Mouse (Mus musculus): ENCODE data around the gene Slc29a3.
"Not testable (repeated sequence)": the region's sequence is repeated elsewhere in the genome, so short reads cannot be mapped to it uniquely, and the experiment has no call there.

The Slc29a3 gene

DNA sequence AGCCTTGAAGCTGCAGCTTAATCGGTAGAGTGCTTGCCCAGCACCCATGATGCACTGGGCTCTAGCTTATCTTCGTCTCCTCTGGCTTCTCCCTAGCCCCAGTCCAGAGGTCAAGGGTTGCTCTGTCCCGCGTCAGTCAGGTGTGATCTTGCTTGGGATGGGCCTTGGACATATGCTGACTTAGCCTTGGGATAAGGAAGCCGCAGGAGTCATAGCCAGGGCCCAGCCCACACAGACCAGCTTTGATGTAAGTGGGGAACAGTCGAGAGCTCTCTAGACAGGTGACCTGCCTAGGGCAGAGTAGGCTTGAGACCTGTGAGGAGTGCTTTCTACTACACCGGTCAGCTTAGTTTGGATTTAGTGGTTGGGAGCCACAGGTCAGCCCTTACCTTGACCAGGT is 14.8 kb upstream of the Slc29a3 start:
- no peak for DNase-seq (ENCODE audit: low spot score)

DNA sequence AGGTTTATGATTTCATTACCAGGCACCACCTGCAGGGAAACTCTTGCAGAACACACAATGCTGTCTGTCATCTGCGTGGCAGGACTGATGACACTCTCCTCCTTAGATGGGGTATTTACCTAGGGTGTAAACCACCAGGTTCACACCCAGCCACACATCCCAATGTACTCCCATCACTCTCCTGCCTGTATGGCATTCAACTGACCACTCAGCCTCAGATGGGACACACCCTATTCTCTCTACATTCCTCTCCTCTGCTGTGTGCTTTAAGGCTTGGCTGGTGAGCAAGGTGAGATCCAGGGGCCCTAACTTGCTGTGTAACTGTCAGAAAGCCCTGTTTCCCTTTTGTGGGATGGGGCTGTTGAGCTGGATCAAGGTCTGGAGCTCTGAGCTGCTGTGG is 9.5 kb upstream of the Slc29a3 start:
- DNase-seq (ENCODE audit: low spot score), result no peak

DNA sequence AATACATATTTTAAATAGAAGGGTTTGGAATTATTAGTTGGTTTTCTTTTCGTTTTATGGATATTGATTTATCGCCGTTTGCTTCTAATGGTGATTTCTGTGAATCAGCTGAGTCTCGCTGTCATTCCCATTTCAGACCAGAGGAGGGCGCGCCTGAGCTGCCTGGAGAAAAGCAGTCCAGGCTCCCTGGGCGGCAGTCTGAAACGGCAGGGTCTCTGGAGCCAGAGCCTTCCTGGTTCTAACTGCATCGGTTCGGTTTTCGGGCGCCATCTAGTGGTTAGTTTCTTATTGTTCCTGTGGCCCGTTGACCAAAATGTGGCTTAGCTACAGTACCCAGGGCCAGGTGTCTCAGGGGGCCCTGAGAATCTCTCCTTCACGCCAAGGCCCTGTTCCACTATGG is 7.8 kb upstream of the Slc29a3 start:
- DNase-seq (ENCODE audit: low spot score), result peak; percentile 98

DNA sequence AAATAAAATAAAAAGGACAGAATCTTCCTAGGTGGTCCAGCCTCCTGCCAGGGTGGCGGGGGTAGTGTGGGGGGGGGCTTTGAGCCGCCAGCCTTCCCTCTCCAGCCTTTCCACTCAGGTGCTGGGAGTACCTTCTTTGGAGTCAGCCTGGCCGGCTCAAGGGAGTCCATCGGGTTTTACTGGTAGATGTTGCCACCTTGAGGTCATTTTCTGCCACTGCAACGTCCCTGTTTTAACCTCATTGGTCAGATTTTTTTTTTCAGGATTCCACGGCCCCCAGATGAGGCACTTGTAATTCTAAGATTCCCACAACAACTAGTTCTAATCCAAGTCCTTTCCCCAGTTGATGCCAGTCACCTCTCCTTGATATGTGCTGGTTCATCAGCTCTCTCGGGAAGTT is 4.4 kb upstream of the Slc29a3 start:
- peak; percentile 86 for DNase-seq (ENCODE audit: low spot score)

DNA sequence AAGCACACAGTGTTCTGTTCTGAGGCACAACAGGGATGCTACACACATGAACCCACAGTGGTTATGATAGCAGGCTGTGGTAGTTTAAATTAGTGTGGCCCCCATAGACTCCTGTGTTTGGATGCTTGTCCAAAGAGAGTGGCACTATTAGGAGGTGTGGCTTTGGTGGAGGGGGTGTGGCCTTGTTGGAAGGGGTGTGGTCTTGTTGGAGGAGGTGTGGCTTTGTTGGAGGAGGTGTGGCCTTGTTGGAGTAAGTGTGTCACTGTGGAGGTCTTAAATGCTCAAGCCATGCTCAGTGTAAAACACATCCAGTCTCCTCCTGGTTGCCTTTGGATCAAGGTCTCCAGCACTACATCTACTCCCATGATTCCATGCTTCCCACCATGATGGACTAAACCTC is 3.6 kb upstream of the Slc29a3 start:
- no peak for DNase-seq (ENCODE audit: low spot score)

DNA sequence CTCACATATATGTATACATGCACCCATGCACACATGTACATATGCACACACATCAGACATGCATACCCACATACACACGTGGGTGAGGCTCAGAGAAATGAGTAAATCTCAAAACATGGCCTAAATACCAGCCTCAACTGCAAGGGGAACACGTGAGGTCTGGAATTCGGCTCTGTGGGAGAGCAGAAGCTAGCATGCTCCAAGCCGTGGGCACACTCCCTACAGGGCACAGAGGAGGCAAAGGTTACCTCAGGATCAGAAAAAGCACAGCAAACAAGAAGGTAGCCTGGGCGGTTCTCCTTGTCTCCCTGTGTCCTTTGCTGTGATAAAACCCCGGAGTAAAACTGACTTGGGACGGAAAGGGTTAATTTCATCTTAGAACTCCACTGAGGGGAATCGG is 1.3 kb upstream of the Slc29a3 start:
- no peak for DNase-seq (ENCODE audit: low spot score)

DNA sequence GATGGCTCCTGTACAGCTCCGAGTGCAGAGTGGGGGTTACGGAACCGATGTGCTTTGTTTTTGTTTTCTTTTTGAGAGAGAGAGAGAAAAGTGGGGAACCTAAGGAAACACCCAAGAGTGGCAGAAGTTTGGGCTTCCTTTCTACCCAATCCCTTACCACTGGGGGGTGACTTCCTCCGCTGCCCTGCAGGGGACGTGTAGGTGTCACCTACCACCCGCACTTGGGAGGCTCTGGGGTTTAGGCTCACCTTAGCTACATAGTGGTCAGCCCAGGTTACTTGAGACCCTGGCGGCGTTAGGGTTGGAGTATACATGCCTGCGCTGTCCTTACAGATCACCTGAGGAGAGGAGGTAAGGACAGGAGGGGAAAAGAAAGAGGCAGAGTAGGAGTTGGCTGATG is 667 bp upstream of the Slc29a3 start:
- no peak for DNase-seq (ENCODE audit: low spot score)

DNA sequence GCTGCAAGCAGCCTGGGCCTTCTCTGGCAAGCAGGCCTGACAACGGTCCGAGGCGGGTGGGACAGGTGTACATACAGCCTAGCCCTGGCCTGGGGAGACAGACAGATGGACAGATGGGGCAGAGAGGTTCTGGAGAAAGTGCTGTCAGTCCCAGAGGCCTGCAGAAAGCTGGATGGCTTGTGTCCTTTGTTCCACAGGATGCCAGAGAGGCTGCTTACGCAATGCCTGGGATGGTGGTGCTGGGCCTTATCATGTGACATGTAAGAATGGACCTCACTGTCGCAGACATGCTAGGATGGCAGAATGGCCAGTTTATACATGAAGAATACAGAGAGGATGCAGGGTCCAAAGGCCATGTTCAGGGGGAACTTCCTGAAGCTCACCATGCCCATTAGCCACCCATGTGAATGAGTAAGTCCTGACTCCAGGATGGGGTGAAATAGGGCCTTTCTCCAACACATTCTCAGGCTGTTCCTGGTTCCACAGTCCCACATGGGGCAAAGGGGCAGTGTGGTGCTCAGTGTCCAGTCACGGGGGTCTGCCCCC is 4.9 kb downstream of the Slc29a3 start:
- no peak for DNase-seq (ENCODE audit: low spot score)

DNA sequence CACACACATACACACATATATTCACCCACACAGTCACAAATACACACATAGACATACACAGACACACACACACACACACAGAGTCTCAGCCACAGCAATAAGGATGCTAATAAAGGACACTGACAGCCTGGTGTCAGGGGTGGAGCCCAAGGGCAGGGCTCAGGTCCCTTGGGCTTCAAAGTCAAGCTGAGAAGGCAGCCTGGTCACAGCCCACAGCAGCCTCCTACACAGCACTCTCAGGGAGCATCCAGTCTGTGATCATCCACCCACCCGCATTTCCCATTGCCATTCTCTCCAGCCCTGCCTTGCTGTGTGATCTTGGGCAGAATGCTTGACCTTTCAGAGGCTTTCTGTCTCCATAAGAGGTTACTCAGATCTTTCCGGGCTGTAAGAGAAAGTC is 6.1 kb downstream of the Slc29a3 start:
- DNase-seq (ENCODE audit: low spot score), result no peak

DNA sequence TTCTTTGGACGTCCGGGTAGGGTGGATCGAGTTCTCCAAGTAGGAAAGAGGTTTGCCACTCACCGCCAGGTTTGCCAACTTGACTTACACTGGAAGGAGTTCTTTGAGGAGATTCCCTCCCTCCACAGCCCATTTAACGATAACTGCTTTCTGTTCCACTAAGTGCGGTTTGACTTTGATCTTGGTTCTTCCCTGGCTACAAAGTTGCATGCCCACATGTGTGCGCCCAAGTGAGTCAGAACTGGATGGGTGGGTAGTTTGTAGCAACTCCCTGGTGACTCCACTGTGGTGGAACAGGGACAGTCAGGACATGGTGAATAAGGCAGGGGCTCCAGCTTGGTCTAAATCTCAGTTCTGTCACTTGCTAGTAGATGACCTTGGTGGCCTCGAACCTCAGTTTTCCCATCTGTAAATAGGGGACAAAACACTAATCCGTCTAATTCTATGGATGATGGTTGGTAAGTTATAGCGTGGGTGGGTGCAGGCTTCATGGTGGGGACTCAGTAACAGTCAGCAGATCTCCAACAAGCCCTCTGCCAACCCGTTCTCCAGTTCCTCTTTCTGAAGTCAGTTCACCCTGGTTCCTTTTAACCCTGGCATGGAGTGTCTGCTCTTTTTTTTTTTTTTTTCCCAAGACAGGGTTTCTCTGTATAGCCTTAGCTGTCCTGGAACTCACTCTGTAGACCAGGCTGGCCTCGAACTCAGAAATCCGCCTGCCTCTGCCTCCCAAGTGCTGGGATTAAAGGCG is 7.9 kb downstream of the Slc29a3 start:
- no peak for DNase-seq (ENCODE audit: low spot score)

DNA sequence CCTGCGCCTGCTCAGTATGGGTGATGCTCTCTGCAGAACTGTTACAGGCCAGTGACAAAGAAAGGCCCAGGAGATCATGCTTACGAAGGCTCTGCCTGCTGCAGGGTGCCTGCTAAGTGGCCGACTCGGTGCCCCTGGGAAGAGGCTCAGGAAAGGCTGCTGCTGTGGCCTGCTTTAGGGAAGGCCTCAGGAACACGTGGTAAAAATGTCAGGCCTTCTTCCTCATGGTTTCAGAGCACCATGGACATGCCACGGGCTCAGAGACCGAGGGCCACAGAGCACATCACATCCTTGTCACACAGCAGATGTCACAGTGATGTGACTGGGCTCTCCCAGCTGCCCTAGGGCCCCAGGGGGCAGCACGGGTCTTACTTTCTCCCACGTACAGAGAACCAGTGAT is 8.9 kb downstream of the Slc29a3 start:
- no peak for DNase-seq (ENCODE audit: low spot score)

DNA sequence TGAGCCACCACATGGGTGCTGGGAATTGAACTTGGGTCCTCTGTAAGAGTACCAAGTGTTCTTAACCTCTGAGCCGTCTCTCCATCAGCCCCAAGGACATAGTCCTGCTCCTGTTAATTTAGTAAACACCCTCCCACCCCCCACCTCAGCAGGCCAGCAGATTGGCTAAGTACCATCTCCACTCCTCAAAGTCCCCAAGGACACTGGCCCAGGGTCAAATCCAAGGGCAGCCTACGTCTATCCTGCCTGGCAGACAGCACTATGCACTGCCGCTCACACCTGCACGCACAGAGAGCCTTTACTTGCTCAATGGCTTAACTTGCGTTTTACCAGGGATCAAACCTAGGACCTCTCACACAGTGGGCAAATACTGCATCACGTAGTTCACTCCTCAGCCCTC is 9.7 kb downstream of the Slc29a3 start:
- no peak for DNase-seq (ENCODE audit: low spot score)

DNA sequence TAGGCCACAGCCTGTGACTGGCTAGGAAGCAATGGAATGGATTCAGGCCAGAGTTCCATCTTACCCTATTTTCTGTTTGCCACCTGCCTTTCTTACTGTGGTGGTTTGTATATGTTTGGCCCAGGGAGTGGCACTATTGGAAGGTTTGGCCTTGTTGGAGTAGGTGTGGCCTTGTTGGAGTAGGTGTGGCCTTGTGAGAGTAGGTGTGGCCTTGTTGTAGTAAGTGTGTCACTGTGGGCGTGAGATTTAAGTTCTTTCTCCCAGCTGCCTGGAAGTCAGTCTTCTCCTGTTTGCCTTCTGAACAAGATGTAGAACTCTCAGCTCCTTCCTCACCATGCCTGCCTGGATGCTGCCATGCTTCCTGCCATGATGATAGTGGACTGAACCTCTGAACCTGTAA is 10.3 kb downstream of the Slc29a3 start:
- not testable (repeated sequence) for DNase-seq (ENCODE audit: low spot score)

DNA sequence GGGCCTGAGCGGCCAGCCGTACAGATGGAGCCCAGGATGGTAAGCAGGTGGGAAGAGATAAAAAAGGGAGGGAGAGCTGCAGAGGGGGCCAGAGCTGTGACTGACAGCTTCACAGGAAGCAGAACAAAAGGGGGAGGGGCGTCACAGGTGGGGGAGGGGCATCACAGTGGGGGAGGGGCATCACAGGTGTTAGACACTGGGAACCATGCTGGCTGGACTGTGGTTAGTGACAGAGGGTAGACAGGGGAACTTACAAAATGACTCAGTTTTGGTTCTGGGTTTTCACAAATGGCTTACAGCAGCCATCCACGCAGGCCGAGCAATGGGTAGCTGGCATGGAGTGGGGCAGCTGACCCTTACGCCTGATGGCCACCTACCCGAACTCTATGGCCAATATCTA is 11.2 kb downstream of the Slc29a3 start:
- DNase-seq (ENCODE audit: low spot score), result no peak

DNA sequence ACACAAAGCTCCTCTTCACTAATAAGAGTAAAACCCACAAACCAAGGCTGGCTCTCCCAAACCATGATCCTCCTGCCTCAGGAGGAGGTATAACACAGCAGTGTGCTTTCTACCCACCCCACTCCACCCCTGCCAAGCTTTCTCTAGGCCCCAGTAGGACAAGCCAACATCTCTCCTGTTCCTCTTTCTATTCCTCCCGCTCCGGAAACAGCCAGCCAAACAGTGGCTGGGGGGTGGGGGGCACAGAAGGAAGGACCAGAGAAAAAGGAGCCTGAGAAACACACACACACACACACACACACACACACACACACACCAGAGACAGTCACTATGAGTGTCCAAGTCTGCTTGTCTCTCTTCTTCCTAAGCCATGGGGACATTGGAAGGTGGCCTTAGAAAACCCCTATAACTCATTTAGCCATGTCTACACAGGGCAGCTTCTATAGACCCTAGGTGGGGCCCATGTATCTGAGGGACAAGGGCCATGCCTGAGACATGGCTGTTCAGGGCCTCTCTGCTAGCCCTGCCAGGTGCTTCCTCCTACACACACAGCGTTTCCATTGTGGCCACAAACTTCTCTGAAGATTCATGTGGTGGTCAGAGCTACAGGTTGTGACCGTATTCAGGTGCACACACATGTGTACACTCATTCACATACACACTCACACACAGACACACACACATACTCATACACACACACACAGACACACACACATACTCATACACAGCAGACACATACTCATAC is 12.8 kb downstream of the Slc29a3 start:
- no peak for DNase-seq (ENCODE audit: low spot score)

DNA sequence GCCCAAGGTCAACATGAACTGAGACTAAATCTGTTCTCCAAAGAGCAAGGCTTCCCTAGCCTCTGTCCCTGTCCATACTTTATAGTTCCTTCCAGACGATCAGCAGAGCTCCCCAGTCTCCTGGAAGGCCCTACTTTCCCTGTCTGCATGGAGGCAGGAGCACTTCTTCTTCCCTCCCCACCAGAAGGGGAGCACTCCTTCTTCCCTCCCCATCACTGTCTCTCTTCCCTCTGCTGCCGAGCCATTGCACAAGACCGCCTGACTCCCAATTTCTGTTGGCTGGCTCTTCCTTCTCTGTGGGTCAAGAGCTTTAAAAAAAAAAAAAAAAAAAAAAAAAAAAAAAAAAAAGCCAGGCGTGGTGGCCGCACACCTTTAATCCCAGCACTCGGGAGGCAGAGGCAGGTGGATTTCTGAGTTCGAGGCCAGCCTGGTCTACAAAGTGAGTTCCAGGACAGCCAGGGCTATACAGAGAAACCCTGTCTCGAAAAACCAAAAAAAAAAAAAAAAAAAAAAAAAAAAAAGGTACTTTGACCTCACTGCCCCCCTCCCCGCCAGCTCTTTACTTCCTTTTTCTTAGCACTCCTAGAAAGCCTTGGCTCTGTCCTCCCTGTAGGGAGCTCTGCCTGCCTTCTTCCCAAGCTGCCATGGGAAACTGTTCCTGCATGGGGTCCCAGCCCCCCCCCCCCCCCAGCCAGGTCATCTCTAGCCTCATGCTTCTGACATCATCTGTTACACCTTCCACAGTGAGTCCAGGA is 14.5 kb downstream of the Slc29a3 start:
- DNase-seq (ENCODE audit: low spot score), result no peak

DNA sequence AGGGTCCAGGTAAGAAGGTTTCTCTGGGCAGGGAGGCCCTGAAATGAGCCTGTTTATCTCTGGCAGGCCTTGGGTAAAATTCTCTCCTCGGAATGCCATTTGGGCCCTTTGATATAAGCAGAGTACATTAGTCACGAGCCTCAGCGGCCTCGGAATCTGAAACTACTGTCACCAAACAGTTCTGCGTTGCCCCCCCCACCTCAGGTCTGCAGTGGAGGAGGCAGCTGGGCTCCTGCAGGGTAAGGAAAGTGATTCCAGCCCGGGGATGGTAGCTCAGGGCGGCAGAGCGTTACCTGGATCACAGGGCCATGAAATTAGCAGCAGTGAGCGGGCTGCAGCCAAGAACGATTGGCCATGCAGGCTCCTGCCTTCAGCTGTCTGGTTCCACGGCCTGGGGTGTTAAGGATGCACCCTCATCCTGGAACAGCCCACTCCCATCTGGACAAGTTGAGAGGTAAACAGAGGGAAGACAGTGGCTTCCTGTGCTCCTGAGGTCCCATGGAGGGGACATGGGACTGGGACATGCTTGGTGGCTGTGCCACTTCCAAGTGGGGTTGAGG is 15.3 kb downstream of the Slc29a3 start:
- DNase-seq (ENCODE audit: low spot score), result no peak

DNA sequence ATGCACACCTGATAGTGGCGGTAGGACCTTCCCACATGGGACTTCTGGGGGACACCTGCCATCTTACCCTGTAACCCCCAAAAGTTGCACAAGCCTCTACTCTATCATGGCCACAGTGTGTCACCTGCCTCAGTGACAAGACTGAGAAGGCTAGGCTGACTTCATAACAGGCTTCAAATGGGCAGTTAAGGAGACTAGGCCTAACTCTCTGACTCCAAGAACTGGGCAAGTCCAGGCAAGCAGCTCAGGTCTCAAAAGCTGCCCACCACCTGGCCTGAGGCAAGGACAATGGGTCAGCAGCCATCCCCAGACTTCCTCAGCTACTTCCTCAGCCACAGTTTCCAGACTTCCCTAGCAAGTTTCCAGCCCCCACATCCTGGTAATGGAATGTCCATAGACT is 16.9 kb downstream of the Slc29a3 start:
- DNase-seq (ENCODE audit: low spot score), result no peak

DNA sequence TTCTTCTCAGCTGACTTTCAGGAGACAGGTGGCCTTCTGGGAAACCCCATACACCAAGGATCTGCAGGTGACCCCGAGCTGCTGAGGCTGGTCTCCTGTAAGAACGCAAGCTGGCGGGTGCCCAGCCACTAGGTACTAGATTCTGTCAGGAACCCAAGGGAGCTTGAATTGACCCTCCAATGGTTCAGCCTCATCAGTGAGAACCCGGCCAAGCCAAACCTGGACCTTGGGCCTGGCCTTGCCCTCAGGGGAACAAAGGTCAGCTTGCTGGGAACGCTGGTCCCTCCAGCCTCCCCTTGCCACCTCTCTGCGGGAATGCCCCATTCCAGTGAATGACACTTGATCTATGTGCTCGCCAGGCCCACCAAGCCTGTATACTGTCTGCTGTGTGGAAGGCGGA is 19.1 kb downstream of the Slc29a3 start:
- no peak for DNase-seq (ENCODE audit: low spot score)

DNA sequence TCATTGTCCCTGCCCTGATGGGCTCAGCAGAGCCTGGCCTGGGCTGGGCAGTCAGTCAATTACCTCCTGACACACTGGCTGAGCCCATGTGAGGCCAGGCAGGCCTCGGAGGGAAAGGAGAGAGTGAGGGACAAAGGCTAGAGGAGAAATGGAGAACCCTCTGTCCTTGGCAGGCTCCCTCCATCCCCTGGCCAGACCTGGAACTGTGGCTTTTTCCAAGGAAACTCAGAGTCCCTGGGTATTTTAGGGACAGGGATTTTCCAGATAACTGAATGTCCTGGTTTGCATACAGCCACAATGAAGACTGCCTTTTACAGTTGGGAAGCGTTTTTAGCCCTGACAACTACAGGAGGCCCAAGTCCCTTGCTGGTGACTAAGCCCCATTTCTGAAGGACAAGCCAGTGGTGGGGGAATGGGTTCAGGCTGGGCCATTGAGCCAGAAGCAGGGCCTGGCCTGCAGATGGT is 20.2 kb downstream of the Slc29a3 start:
- DNase-seq (ENCODE audit: low spot score), result no peak

DNA sequence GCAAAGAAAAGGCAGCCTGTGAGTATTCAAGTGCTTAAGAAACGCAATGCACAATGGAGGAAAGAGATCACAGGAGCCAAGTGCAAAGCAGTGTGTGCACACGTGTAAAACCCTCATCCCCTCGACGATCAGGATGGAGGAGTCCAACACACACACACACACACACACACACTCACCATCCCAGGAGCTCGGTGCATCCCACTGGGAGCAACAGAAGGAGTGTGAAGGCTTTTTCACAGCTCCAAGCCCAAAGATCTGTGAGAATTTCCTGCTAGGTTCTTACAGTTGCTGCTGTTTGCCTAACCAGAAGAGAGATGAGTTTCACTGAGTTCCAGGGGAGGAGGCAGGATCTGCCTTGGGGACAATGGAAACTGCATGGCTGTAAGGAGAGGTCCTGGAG is 20.9 kb downstream of the Slc29a3 start:
- DNase-seq (ENCODE audit: low spot score), result no peak

DNA sequence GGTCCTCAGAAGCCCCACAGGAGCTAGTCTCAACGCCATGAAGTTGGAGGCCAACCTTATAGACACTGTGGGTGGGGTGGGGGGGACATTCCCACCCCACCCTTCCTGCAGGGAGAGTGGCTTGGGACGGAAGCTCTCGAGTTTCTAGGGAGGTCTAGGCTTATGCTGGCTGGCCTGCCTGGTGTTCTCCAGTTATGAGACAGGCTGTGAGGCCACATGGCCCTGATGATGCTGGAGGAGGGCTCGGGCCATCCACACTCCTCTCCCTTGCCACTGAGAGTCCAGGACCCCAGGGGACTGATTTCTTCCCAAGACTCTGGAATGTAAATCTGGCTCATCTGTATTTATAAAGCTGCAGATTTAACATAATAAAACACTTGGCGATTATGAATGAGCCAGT is 25.3 kb downstream of the Slc29a3 start:
- no peak for DNase-seq (ENCODE audit: low spot score)

Measured in embryo, embryonic 10.5 days (tissue).